In genomic region chr13:83727051-83727765, GRCm38 (mm10) we compare ENCODE assay signal across 8 mouse cellular contexts.
A peak's percentile ranks its signal among the peaks of the same experiment; 100 is the strongest.
DNase-seq lines count a peak whose midpoint lies in the region; ATAC-seq lines count a peak whose summit lies in the region.

No protein-coding gene starts in this region.

- no peak overlapping the region for H3K9ac ChIP-seq in heart, embryonic 13.5 days
- H3K9ac ChIP-seq in forebrain, embryonic 14.5 days (ENCODE audit: low read length), result peak overlapping the region; percentile 100
- H3K9ac ChIP-seq in limb, embryonic 12.5 days (replicated peaks), result no peak overlapping the region

- 1% methylated on average over 36 of the region's 38 CpGs for WGBS in heart, embryonic 13.5 days
- under 1% methylated on average over 36 of the region's 38 CpGs for WGBS in forebrain, embryonic 14.5 days
- under 1% methylated on average over 38 of the region's 38 CpGs for WGBS in limb, embryonic 12.5 days

- H3K27ac ChIP-seq in heart, embryonic 13.5 days (replicated peaks), result no peak overlapping the region
- H3K27ac ChIP-seq in forebrain, embryonic 14.5 days (ENCODE audit: low read depth, low read length), result peak overlapping the region; percentile 100
- H3K27ac ChIP-seq in limb, embryonic 12.5 days, result no peak overlapping the region

- peaks cover 20% of the 10 kb centered on the region for H3K4me1 ChIP-seq in heart, embryonic 13.5 days
- H3K4me1 ChIP-seq in forebrain, embryonic 14.5 days (ENCODE audit: control insufficient read depth, insufficient read depth, low read length), result no peaks in the 10 kb centered on the region
- H3K4me1 ChIP-seq in limb, embryonic 12.5 days (replicated peaks), result peaks cover 17% of the 10 kb centered on the region

- DNase-seq in heart, postnatal 25 days (ENCODE audit: low spot score), result no peak
- DNase-seq in ZHBTc4 (ENCODE audit: low read depth, low spot score), result peak; percentile 43
- DNase-seq in forebrain, embryonic 14.5 days (ENCODE audit: low spot score), result peak; percentile 95
- no peak for DNase-seq in gastrocnemius, postnatal 25 days
- DNase-seq in spleen, postnatal 10 days (ENCODE audit: low spot score in 2 of 2), result no peak
- no peak for DNase-seq in adrenal gland, postnatal 36 days

- H3K4me2 ChIP-seq in heart, embryonic 13.5 days, result peak overlapping the region; percentile 41
- peak overlapping the region; percentile 86 for H3K4me2 ChIP-seq in forebrain, embryonic 14.5 days (ENCODE audit: low read length)
- peak overlapping the region; percentile 32 for H3K4me2 ChIP-seq in limb, embryonic 12.5 days

- peaks cover 93% of the 10 kb centered on the region for H3K27me3 ChIP-seq in heart, embryonic 13.5 days (replicated peaks)
- H3K27me3 ChIP-seq in forebrain, embryonic 14.5 days (replicated peaks; ENCODE audit: control insufficient read depth, insufficient read depth, low read length), result no peaks in the 10 kb centered on the region
- H3K27me3 ChIP-seq in limb, embryonic 12.5 days, result peaks cover 92% of the 10 kb centered on the region

- H3K36me3 ChIP-seq in heart, embryonic 13.5 days, result no peaks in the 10 kb centered on the region
- peaks cover 25% of the 10 kb centered on the region for H3K36me3 ChIP-seq in forebrain, embryonic 14.5 days (ENCODE audit: control insufficient read depth, insufficient read depth, low read length)
- H3K36me3 ChIP-seq in limb, embryonic 12.5 days, result no peaks in the 10 kb centered on the region

- ATAC-seq in heart, embryonic 13.5 days (ENCODE audit: extremely low read depth, insufficient number of reproducible peaks, low FRiP score, low TSS enrichment), result no peak
- peak; percentile 53 for ATAC-seq in forebrain, embryonic 14.5 days
- ATAC-seq in limb, embryonic 12.5 days (ENCODE audit: insufficient number of reproducible peaks, insufficient read depth, low FRiP score, low TSS enrichment, low read depth), result no peak

- intact Hi-C loops in heart, postnatal 25 days (cut with DNase I), result no loop called here

- no peaks in the 10 kb centered on the region for H3K9me3 ChIP-seq in heart, embryonic 13.5 days
- no peaks in the 10 kb centered on the region for H3K9me3 ChIP-seq in forebrain, embryonic 14.5 days (replicated peaks; ENCODE audit: control insufficient read depth, low read length)
- H3K9me3 ChIP-seq in limb, embryonic 12.5 days, result no peaks in the 10 kb centered on the region

- peak overlapping the region; percentile 24 for H3K4me3 ChIP-seq in heart, embryonic 13.5 days
- H3K4me3 ChIP-seq in forebrain, embryonic 14.5 days (ENCODE audit: low read depth, low read length), result peak overlapping the region; percentile 78
- H3K4me3 ChIP-seq in limb, embryonic 12.5 days (replicated peaks), result peak overlapping the region; percentile 19

Comparison
In these comparisons a context has a peak if more than half of its experiments do, and no peak if none do; other contexts are left out.
1. H3K4me2 ChIP-seq: peak in every context shown above with its lines; median percentile 86 in forebrain, embryonic 14.5 days; 41 in heart, embryonic 13.5 days; 32 in limb, embryonic 12.5 days.
2. H3K4me3 ChIP-seq: peak in every context shown above with its lines; median percentile 78 in forebrain, embryonic 14.5 days; 24 in heart, embryonic 13.5 days; 19 in limb, embryonic 12.5 days.
3. DNase-seq: peak in ZHBTc4 (single experiment) and forebrain, embryonic 14.5 days (single experiment); none in heart, postnatal 25 days (single experiment), gastrocnemius, postnatal 25 days (single experiment), spleen, postnatal 10 days (0 of 2) and adrenal gland, postnatal 36 days (0 of 2).